Mouse (Mus musculus) testis, adult 2 months (tissue): ENCODE measurements around the gene Ttc22. TPM values are rescaled to one million over a fixed set of nuclear protein-coding genes. Genes with fewer than 3 reads are reported as not detected.

ENCODE experiments used
- H3K27ac ChIP-seq: fragments of 200-500 bp; 2 replicates; pipeline ENCODE4 v1.5.1; 2012; ENCODE audit warnings: low read depth, low read length; ENCODE audit not compliant: control insufficient read depth, insufficient read depth
- H3K27me3 ChIP-seq: fragments of 200-500 bp; 2 replicates; pipeline ENCODE4 v1.6.1; 2012; ENCODE audit warnings: mild to moderate bottlenecking, low read length, moderate library complexity; ENCODE audit not compliant: control insufficient read depth, insufficient read depth
- H3K36me3 ChIP-seq: fragments of 200-500 bp; 2 replicates; pipeline ENCODE4 v1.6.1; 2012; ENCODE audit warnings: mild to moderate bottlenecking, low read length; ENCODE audit not compliant: control insufficient read depth, insufficient read depth
- H3K4me1 ChIP-seq: fragments of 200-500 bp; 2 replicates; pipeline ENCODE4 v1.6.1; 2012; ENCODE audit warnings: low read length; ENCODE audit not compliant: control insufficient read depth, insufficient read depth
- H3K4me3 ChIP-seq: fragments of 200-500 bp; 2 replicates; pipeline ENCODE4 v1.5.1; 2012; ENCODE audit warnings: low read depth, mild to moderate bottlenecking, low read length, moderate library complexity, mixed read lengths; ENCODE audit not compliant: control insufficient read depth
- CTCF ChIP-seq: fragments of 200-500 bp; IDR thresholded peaks from 2 replicates; pipeline ENCODE4 v1.5.1; 2012; ENCODE audit warnings: low read depth, mild to moderate bottlenecking, inconsistent platforms, low read length, moderate library complexity; ENCODE audit not compliant: control insufficient read depth, insufficient read depth, insufficient replicate concordance
- POLR2A ChIP-seq: fragments of 200-500 bp; IDR thresholded peaks from 2 replicates; pipeline ENCODE4 v1.6.1; 2012; ENCODE audit warnings: low read depth, mild to moderate bottlenecking, inconsistent platforms, low read length, moderate library complexity; ENCODE audit not compliant: control insufficient read depth
- polyA plus RNA-seq: library from polyadenylated mRNA; depleted of rRNA; stranded (reverse); fragments of >200 nt; gene quantifications from 2 replicates; pipeline ENCODE4 v1.2.3, GENCODE M21; 2012

Ttc22 gene
- polyA plus RNA-seq, 1 experiment: 1.8 TPM

DNA sequence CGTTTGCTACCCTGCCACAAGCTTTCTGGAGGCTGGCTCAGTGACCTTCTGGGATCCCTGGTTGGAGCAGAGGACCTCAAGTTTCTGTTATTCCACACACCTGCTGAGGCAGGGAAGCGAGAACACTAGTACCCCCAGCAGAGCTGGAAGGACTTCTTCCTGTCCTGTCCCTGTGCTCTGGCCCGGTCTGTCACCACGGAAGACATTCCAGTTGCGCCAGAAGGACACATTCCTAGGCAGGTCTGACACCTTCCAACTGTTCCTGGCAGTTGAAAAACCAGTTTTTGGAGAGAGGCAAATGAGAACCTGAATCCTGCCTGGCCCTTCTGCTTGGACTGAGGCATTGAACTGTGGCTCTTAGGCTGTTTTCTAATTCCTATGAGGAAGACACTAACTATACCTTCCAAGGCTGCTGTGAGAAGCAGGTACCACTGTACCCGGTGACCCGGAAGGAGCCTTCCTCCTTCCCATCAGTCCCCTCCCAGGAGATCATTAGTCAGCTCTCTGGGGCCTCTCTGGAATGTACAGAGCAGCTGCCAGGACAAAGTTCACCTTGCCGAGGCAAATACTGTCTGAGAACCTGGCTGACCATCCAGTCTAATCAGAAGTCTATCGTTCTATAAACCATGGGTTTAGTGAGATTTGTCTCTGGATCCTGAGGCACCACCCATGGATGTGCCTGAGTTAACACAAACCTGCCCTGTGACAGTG is 6.6 kb downstream of the Ttc22 start:
- no peaks in the 10 kb centered on the region for H3K36me3 ChIP-seq
- H3K4me3 ChIP-seq: no peak overlapping the region
- TF ChIP-seq CTCF: no peak
- no peak for TF ChIP-seq POLR2A
- H3K27me3 ChIP-seq: no peaks in the 10 kb centered on the region
- no peak overlapping the region for H3K27ac ChIP-seq
- peaks cover 14% of the 10 kb centered on the region for H3K4me1 ChIP-seq

DNA sequence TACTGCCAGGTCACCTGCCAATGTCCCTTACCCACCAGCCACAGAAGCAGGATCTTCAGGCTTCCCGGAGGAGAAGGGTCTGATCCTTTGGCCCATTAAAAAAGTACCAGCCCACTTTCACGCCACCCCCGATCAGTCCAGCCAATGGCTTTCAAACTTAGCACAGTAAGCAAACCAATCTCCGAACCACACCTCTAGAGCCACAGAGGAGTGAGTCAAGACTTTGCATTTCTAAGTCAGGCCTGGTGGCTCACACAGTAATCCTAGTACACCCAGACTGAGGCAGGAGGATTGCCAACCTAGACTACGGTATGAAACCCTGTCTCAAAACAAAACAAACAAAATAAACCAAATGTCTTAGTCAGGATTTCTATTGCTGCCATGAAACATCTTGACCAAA is 7.1 kb downstream of the Ttc22 start:
- Histone ChIP-seq H3K27ac (no peak overlapping the region), H3K4me3 (no peak overlapping the region), H3K4me1 (peaks cover 14% of the 10 kb centered on the region), H3K36me3 (no peaks in the 10 kb centered on the region), H3K27me3 (no peaks in the 10 kb centered on the region)
- TF ChIP-seq CTCF (no peak), POLR2A (no peak)

DNA sequence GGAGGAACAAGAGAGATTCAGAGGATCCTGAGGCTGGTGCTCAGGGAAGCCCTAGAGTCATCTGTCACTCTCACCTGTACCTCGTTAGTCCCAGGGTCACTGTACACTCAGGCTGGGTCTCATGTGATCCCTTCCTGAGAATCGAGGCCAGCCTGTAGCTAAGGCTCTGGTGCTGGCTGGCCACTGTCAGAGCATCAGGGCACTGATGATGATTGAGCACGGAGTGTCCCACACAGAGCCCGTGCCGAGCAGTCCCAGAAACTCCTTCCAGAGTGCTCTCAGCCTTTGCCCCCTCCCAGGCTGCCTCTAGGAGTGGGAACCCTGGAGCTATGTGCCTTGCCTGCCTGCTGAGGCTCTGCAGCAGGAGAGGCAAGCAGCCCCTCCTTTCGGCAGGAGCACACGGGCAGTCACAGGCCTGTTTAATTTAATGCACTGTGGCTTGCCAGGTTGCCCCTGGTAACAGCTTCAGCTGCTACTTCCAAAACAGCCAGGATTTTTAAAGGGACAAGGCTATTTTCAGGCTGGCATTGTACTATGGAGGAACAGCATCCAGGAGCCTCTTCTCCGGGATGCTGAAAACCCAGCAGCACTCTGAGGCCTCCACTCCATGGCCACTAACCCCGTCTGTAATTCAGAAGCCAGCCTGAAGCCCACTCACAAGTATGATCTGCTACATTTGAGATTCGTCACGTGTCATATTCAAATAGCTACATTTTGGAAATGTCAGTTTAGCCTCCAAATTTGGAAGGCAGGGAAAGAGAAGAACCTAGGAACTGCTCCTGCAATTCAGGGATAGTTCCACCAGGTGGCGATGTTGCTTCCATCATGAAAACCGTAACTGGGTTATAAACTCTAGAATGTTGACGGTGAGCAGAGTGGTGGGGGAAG is 8.3 kb downstream of the Ttc22 start:
- H3K27me3 ChIP-seq: no peaks in the 10 kb centered on the region
- H3K27ac ChIP-seq: no peak overlapping the region
- TF ChIP-seq CTCF: no peak; the same call in 1 of the 2 replicates
- H3K4me3 ChIP-seq: no peak overlapping the region
- no peaks in the 10 kb centered on the region for H3K36me3 ChIP-seq
- peaks cover 14% of the 10 kb centered on the region for H3K4me1 ChIP-seq

DNA sequence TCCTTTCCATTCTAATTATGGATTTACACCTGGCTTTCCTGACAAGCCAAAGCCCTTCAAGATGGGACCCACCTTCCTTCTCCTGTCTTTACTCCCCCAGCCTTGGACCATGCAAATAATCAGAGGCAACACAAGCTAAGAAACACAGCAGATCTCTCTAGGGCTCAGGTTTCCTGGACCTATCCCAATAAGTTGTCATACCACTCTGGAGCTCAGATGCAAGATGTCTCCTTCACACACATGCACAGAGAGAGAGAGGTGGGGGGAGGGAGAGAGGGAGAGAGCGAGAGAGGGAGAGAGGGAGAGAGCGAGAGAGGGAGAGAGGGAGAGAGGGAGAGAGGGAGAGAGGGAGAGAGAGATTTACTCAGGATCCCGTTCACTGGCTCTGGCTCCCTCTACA is 10.1 kb downstream of the Ttc22 start:
- Histone ChIP-seq H3K36me3 (no peaks in the 10 kb centered on the region), H3K27ac (no peak overlapping the region), H3K27me3 (no peaks in the 10 kb centered on the region), H3K4me1 (peaks cover 7% of the 10 kb centered on the region), H3K4me3 (no peak overlapping the region)
- TF ChIP-seq CTCF: no peak
- no peak for TF ChIP-seq POLR2A

DNA sequence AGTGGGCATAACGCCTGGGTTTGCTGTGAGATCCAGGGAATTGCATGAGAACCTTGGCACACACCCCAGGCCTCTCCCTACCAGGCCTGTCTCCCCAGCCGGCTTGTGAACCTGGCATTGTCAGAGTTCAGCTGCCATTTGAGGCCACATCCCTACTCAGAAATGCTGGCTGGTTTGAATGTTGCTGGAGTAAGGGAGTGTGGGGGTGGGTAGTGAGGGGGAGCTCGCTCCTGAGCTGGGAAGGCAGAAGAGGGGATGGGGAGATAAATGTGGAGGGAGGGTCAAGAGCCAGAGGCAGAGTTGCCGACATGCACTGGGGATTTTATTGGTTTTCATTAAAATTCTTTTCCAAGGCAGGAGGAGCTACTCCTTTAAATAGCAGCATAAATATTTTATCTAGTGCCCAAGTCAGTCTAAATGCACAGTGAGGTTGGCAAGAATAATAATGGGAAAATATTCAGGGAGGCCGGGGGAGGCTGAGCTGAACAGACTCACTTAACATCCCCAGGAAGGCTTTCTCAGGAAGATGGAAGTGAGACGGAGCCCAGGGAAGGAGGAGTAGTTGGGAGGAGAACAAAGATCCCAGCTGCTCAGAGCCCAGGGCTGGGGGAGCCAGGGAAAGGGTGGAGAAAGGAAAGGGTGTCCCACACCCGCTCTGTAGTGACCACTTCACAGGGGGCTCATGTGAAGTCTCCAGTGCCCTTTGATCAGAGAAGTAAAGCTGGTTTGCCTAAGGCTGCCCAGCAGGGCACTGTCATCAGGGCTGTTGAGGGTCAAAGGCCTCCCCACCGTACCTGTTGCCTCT is 11.3 kb downstream of the Ttc22 start:
- no peak for TF ChIP-seq CTCF
- no peak for TF ChIP-seq POLR2A
- Histone ChIP-seq H3K4me1 (no peaks in the 10 kb centered on the region; the same call in 1 of the 2 replicates), H3K4me3 (no peak overlapping the region), H3K27ac (no peak overlapping the region), H3K27me3 (no peaks in the 10 kb centered on the region), H3K36me3 (no peaks in the 10 kb centered on the region)

DNA sequence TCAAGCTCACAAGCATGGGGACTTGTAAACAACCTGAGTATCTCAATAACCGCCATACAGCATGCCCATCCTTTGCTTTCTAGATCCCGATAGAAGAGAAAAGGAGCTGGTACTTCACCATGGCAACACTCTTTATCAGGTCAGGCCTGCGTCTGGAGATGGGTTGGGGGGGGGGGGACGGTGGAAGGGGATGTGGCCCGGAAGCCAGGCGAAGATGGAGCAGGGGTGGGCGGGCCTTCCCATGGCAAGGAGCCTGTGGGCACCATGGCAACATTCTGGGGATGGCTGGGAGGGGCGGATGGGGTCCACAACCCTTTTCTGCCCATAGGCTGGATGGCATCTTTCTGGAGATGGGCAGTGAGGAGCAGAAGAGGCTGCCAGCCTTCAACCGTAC is 11.9 kb downstream of the Ttc22 start:
- H3K27ac ChIP-seq: no peak overlapping the region
- no peaks in the 10 kb centered on the region for H3K36me3 ChIP-seq
- H3K27me3 ChIP-seq: no peaks in the 10 kb centered on the region
- no peak for TF ChIP-seq POLR2A
- no peak for TF ChIP-seq CTCF
- no peak overlapping the region for H3K4me3 ChIP-seq
- peaks cover 2% of the 10 kb centered on the region; the same call in 1 of the 2 replicates for H3K4me1 ChIP-seq
